Mouse (Mus musculus) spleen, postnatal 14 days (tissue): ENCODE measurements at regions not wholly inside any gene's neighbourhood (a gene's known extent, or its start where the extent isn't known, plus 50 kb on each side); places are given as distances from the start of the nearest gene placed in this dataset.

Experiments
- DNase-seq, 2 experiments: peaks; one replicate each; pipeline ENCODE4 v3.0.0; 2021 to 2022; ENCODE audit warnings: low spot score in 2 of 2

- no peak for DNase-seq
Measured at GRCm38 (mm10) chr13:31488186-31488585, 67.7 kb upstream of the Foxq1 start.

- no peak for DNase-seq
Measured at GRCm38 (mm10) chr13:31503191-31503590, 52.7 kb upstream of the Foxq1 start.

GRCm38 (mm10) chr13:31503832-31504231 lies 52.1 kb upstream of the Foxq1 start:
- no peak for DNase-seq

GRCm38 (mm10) chr13:31504316-31504715 lies 51.6 kb upstream of the Foxq1 start:
- no peak for DNase-seq

- no peak for DNase-seq
Measured at GRCm38 (mm10) chr13:31505386-31505785, 50.5 kb upstream of the Foxq1 start.
